Mouse (Mus musculus) bone marrow, adult 2 months (tissue): ENCODE measurements around the gene Zfp683. TPM values are rescaled to one million over a fixed set of nuclear protein-coding genes. Genes with fewer than 3 reads are reported as not detected.
A peak's percentile ranks its signal among the peaks of the same experiment; 100 is the strongest.

Experiments used
- H3K27ac ChIP-seq: fragments of 200-500 bp; 2 replicates; pipeline ENCODE4 v1.5.1; 2012; ENCODE audit warnings: low read depth, mild to moderate bottlenecking, control low read depth, inconsistent platforms, low read length; ENCODE audit not compliant: control insufficient read depth, poor library complexity, insufficient read depth
- H3K4me1 ChIP-seq: fragments of 200-500 bp; 2 replicates; pipeline ENCODE4 v1.6.1; 2011; ENCODE audit warnings: low read length; ENCODE audit not compliant: control insufficient read depth, insufficient read depth
- H3K4me3 ChIP-seq: fragments of 200-500 bp; replicated peaks from 2 replicates; pipeline ENCODE3; 2011; ENCODE audit warnings: mild to moderate bottlenecking, low read depth, low read length, control low read depth; ENCODE audit not compliant: control insufficient read depth
- CTCF ChIP-seq: fragments of 200-500 bp; IDR thresholded peaks from 2 replicates; pipeline ENCODE4 v1.5.1; 2011; ENCODE audit warnings: low read length, control low read depth; ENCODE audit not compliant: control insufficient read depth, insufficient read depth
- POLR2A ChIP-seq: fragments of 200-500 bp; IDR thresholded peaks from 2 replicates; pipeline ENCODE4 v1.6.1; 2011; ENCODE audit warnings: low read depth, mild to moderate bottlenecking, control low read depth, low read length, borderline replicate concordance; ENCODE audit not compliant: control insufficient read depth
- WGBS: fragments of 180-500 bp; shearing (Covaris S2); methylation state at CpG from one replicate; pipeline ENCODE4 v1.1.7; 2018; 5-methylcytosine and 5-hydroxymethylcytosine counted together
- polyA plus RNA-seq: library from polyadenylated mRNA; stranded (reverse); fragments of >200 nt; gene quantifications from 2 replicates; pipeline ENCODE4 v1.2.4, GENCODE M21; 2011; ENCODE audit warnings: low replicate concordance; ENCODE audit not compliant: missing spikeins, insufficient read depth, insufficient read length

The Zfp683 gene
- polyA plus RNA-seq, 1 experiment, result 1.0 TPM

GRCm38 (mm10) chr4:134078694-134079093 lies 25.1 kb downstream of the Zfp683 start:
- TF ChIP-seq POLR2A, result no peak
- peak; percentile 56 for TF ChIP-seq CTCF
- no peak overlapping the region for H3K27ac ChIP-seq
- WGBS, result 36% methylated on average over 3 of the region's 3 CpGs

GRCm38 (mm10) chr4:134080674-134081073 lies 27.0 kb downstream of the Zfp683 start:
- H3K4me1 ChIP-seq, result no peaks in the 10 kb centered on the region; the same call in 1 of the 2 replicates
- no peak overlapping the region for H3K27ac ChIP-seq
- WGBS, result 75% methylated on average over 4 of the region's 4 CpGs
- TF ChIP-seq CTCF, result no peak
- no peak for TF ChIP-seq POLR2A
- no peak overlapping the region for H3K4me3 ChIP-seq

More at GRCm38 (mm10) chr4:134078694-134079093, 25.1 kb downstream of the Zfp683 start:
- no peak overlapping the region for H3K4me3 ChIP-seq
- H3K4me1 ChIP-seq, result no peaks in the 10 kb centered on the region; the same call in 1 of the 2 replicates

GRCm38 (mm10) chr4:134081730-134082386 lies 28.2 kb downstream of the Zfp683 start:
- no peak overlapping the region for H3K27ac ChIP-seq
- no peak for TF ChIP-seq CTCF
- TF ChIP-seq POLR2A, result 0 out of 2 replicates have a peak, but pooled peaks have one; percentile 33
- H3K4me3 ChIP-seq, result peak overlapping the region; percentile 52
- no peaks in the 10 kb centered on the region; the same call in 1 of the 2 replicates for H3K4me1 ChIP-seq
- under 1% methylated on average over 41 of the region's 41 CpGs for WGBS

GRCm38 (mm10) chr4:134082460-134082859 lies 28.8 kb downstream of the Zfp683 start:
- WGBS, result 5% methylated on average over 7 of the region's 7 CpGs
- peak overlapping the region; percentile 33 for H3K4me3 ChIP-seq
- no peak overlapping the region for H3K27ac ChIP-seq
- TF ChIP-seq POLR2A (no peak), CTCF (no peak)
- H3K4me1 ChIP-seq, result peaks cover 2% of the 10 kb centered on the region

GRCm38 (mm10) chr4:134084999-134085398 lies 31.4 kb downstream of the Zfp683 start:
- WGBS, result 87% methylated on average over 4 of the region's 4 CpGs
- H3K4me3 ChIP-seq, result no peak overlapping the region
- peaks cover 2% of the 10 kb centered on the region for H3K4me1 ChIP-seq
- TF ChIP-seq CTCF (no peak), POLR2A (no peak)
- no peak overlapping the region for H3K27ac ChIP-seq

GRCm38 (mm10) chr4:134087412-134087811 lies 33.8 kb downstream of the Zfp683 start:
- 8% methylated on average over 7 of the region's 7 CpGs for WGBS
- Histone ChIP-seq H3K4me1 (peaks cover 2% of the 10 kb centered on the region), H3K4me3 (no peak overlapping the region), H3K27ac (no peak overlapping the region)
- TF ChIP-seq POLR2A, result no peak
- TF ChIP-seq CTCF, result peak; percentile 82

GRCm38 (mm10) chr4:134089029-134089428 lies 35.4 kb downstream of the Zfp683 start:
- 85% methylated on average over 9 of the region's 9 CpGs for WGBS
- Histone ChIP-seq H3K4me3 (no peak overlapping the region), H3K27ac (no peak overlapping the region), H3K4me1 (peaks cover 2% of the 10 kb centered on the region)
- no peak for TF ChIP-seq CTCF
- TF ChIP-seq POLR2A, result no peak

GRCm38 (mm10) chr4:134090521-134091224 lies 37.0 kb downstream of the Zfp683 start:
- H3K4me3 ChIP-seq, result no peak overlapping the region
- H3K4me1 ChIP-seq, result peaks cover 2% of the 10 kb centered on the region
- WGBS, result 85% methylated on average over 16 of the region's 16 CpGs
- no peak for TF ChIP-seq CTCF
- TF ChIP-seq POLR2A, result no peak
- H3K27ac ChIP-seq, result no peak overlapping the region
